Mouse (Mus musculus) embryo, embryonic 11 days (tissue): ENCODE results near the gene Mid1.
"Not testable (repeated sequence)": the region's sequence is repeated elsewhere in the genome, so short reads cannot be mapped to it uniquely, and the experiment has no call there.

Experiments used
- DNase-seq: peaks from one replicate; pipeline ENCODE4 v3.0.0-alpha.2; 2015

The Mid1 gene

GRCm38 (mm10) chrX:169989691-169990631, 305.0 kb downstream of the Mid1 start:
- DNase-seq = peak; percentile 70

- DNase-seq = peak; percentile 61
These were observed 306.3 kb downstream of the Mid1 start for GRCm38 (mm10) chrX:169991128-169991873.

GRCm38 (mm10) chrX:169992086-169992930, 307.3 kb downstream of the Mid1 start:
- DNase-seq = peak; percentile 69

GRCm38 (mm10) chrX:169992951-169993547, 308.1 kb downstream of the Mid1 start:
- not testable (repeated sequence) for DNase-seq

- not testable (repeated sequence) for DNase-seq
These were observed 309.2 kb downstream of the Mid1 start for GRCm38 (mm10) chrX:169994011-169994865.

- peak; percentile 17 for DNase-seq
These were observed 310.1 kb downstream of the Mid1 start for GRCm38 (mm10) chrX:169994866-169995711.

GRCm38 (mm10) chrX:169995909-169996521, 311.0 kb downstream of the Mid1 start:
- DNase-seq = peak; percentile 0

GRCm38 (mm10) chrX:169996926-169997325, 311.9 kb downstream of the Mid1 start:
- not testable (repeated sequence) for DNase-seq

- not testable (repeated sequence) for DNase-seq
These were observed 312.5 kb downstream of the Mid1 start for GRCm38 (mm10) chrX:169997456-169997853.

GRCm38 (mm10) chrX:169997854-169998456, 313.0 kb downstream of the Mid1 start:
- DNase-seq = peak; percentile 92

GRCm38 (mm10) chrX:169998559-169999219, 313.7 kb downstream of the Mid1 start:
- DNase-seq = peak; percentile 4

- peak; percentile 57 for DNase-seq
These were observed 314.4 kb downstream of the Mid1 start for GRCm38 (mm10) chrX:169999226-169999883.

- not testable (repeated sequence) for DNase-seq
These were observed 315.1 kb downstream of the Mid1 start for GRCm38 (mm10) chrX:169999912-170000641.

GRCm38 (mm10) chrX:170000642-170001387, 315.8 kb downstream of the Mid1 start:
- peak; percentile 1 for DNase-seq

GRCm38 (mm10) chrX:170001388-170001695, 316.3 kb downstream of the Mid1 start:
- DNase-seq = not testable (repeated sequence)

- not testable (repeated sequence) for DNase-seq
These were observed 317.7 kb downstream of the Mid1 start for GRCm38 (mm10) chrX:170002510-170003197.
